Mouse (Mus musculus) CH12.LX (cell line): ENCODE results near the gene Ociad1. TPM values are rescaled to one million over a fixed set of nuclear protein-coding genes. Genes with fewer than 3 reads are reported as not detected.
A peak's percentile ranks its signal among the peaks of the same experiment; 100 is the strongest.
"Not testable (repeated sequence)": the region's sequence is repeated elsewhere in the genome, so short reads cannot be mapped to it uniquely, and the experiment has no call there.

Experiments used
- DNase-seq: peaks from one replicate; pipeline ENCODE4 v3.0.0-alpha.2; 2013; ENCODE audit errors: extremely low read depth
- H3K27ac ChIP-seq: 2 replicates; pipeline ENCODE4 v1.5.1; 2012; ENCODE audit warnings: low read depth, mild to moderate bottlenecking, control low read depth, moderate library complexity; ENCODE audit not compliant: insufficient read depth
- H3K27me3 ChIP-seq: replicated peaks from 2 replicates; pipeline ENCODE3; 2012; ENCODE audit warnings: inconsistent platforms
- H3K36me3 ChIP-seq, 2 experiments: replicated peaks in 1 of 2; 2 replicates each; pipeline versions ENCODE3 to v1.6.1; 2012; ENCODE audit warnings: inconsistent platforms in 1 of 2, low read length in 1 of 2, mild to moderate bottlenecking in 1 of 2, mixed read lengths in 1 of 2, moderate library complexity in 1 of 2; ENCODE audit not compliant: control insufficient read depth in 1 of 2, insufficient read depth in 1 of 2
- H3K4me1 ChIP-seq, 2 experiments: 2 replicates each; pipeline ENCODE4 v1.6.1; 2012; ENCODE audit warnings: inconsistent platforms in 1 of 2, moderate library complexity in 1 of 2; ENCODE audit not compliant: insufficient read depth in 2 of 2, control insufficient read depth in 1 of 2
- H3K4me2 ChIP-seq: 2 replicates; pipeline ENCODE4 v1.6.1; 2012; ENCODE audit warnings: low read depth, mild to moderate bottlenecking, control low read depth; ENCODE audit not compliant: poor library complexity, insufficient read depth, severe bottlenecking
- H3K4me3 ChIP-seq, 3 experiments: fragments of 150-350 bp in 1 of 3; sonication (generic) in 1 of 3; replicated peaks in 1 of 3; 2 replicates each; pipeline versions ENCODE3 to v1.5.1; 2011 to 2012; ENCODE audit warnings: low read depth in 2 of 3, low read length in 2 of 3, mild to moderate bottlenecking in 2 of 3, moderate library complexity in 2 of 3, control low read depth in 1 of 3, improper control_type of control experiment in 1 of 3, inconsistent platforms in 1 of 3, mixed read lengths in 1 of 3; ENCODE audit not compliant: poor library complexity in 1 of 3
- H3K79me2 ChIP-seq: replicated peaks from 2 replicates; pipeline ENCODE4 v1.6.1; 2012; ENCODE audit warnings: mild to moderate bottlenecking, moderate library complexity; ENCODE audit not compliant: control insufficient read depth, poor library complexity, insufficient read depth, severe bottlenecking; ENCODE audit errors: extremely low read depth
- H3K9ac ChIP-seq: 2 replicates; pipeline ENCODE4 v1.6.1; 2012; ENCODE audit warnings: low read depth, mild to moderate bottlenecking, control low read depth, moderate library complexity; ENCODE audit not compliant: insufficient read depth
- H3K9me3 ChIP-seq: replicated peaks from 2 replicates; pipeline ENCODE3; 2012; ENCODE audit warnings: low read length, inconsistent platforms, mixed read lengths
- BHLHE40 ChIP-seq: IDR thresholded peaks from 2 replicates; pipeline ENCODE4 v1.6.1; 2011; ENCODE audit warnings: mild to moderate bottlenecking, low read depth, low read length, improper control_type of control experiment
- CTCF ChIP-seq, 2 experiments: IDR thresholded peaks in 1 of 2; conservative IDR thresholded peaks in 1 of 2; 2 replicates each; pipeline ENCODE4 v1.5.1; 2011 to 2012; ENCODE audit warnings: low read depth in 2 of 2, low read length in 2 of 2, improper control_type of control experiment in 1 of 2, inconsistent platforms in 1 of 2, mild to moderate bottlenecking in 1 of 2, moderate library complexity in 1 of 2
- E2F4 ChIP-seq: IDR thresholded peaks from 2 replicates; pipeline ENCODE4 v1.6.1; 2011; ENCODE audit warnings: low read depth, low read length, improper control_type of control experiment; ENCODE audit not compliant: insufficient replicate concordance
- ELF1 ChIP-seq: IDR thresholded peaks from 2 replicates; pipeline ENCODE4 v1.6.1; 2014; ENCODE audit warnings: low read depth, mild to moderate bottlenecking, inconsistent platforms, low read length, improper control_type of control experiment
- EP300 ChIP-seq: IDR thresholded peaks from 2 replicates; pipeline ENCODE4 v1.6.1; 2011; ENCODE audit warnings: low read length, improper control_type of control experiment
- ETS1 ChIP-seq: conservative IDR thresholded peaks from 2 replicates; pipeline ENCODE4 v1.6.1; 2012; ENCODE audit warnings: low read depth, mild to moderate bottlenecking, inconsistent platforms, low read length, improper control_type of control experiment, moderate library complexity
- GABPA ChIP-seq: IDR thresholded peaks from 2 replicates; pipeline ENCODE4 v1.6.1; 2012; ENCODE audit warnings: low read depth, low read length, improper control_type of control experiment, inconsistent platforms; ENCODE audit not compliant: insufficient replicate concordance
- HCFC1 ChIP-seq: IDR thresholded peaks from 2 replicates; pipeline ENCODE4 v1.6.1; 2012; ENCODE audit warnings: low read depth, mild to moderate bottlenecking, inconsistent platforms, low read length, improper control_type of control experiment
- KAT2A ChIP-seq: IDR thresholded peaks from 2 replicates; pipeline ENCODE4 v1.6.1; 2012; ENCODE audit warnings: low read length, improper control_type of control experiment, inconsistent platforms; ENCODE audit not compliant: insufficient replicate concordance
- MAFK ChIP-seq: IDR thresholded peaks from 2 replicates; pipeline ENCODE4 v1.6.1; 2011; ENCODE audit warnings: low read length, improper control_type of control experiment; ENCODE audit not compliant: insufficient replicate concordance
- MEF2A ChIP-seq: IDR thresholded peaks from 2 replicates; pipeline ENCODE4 v1.6.1; 2014; ENCODE audit warnings: low read depth, mild to moderate bottlenecking, inconsistent platforms, low read length, improper control_type of control experiment, borderline replicate concordance
- MXI1 ChIP-seq: IDR thresholded peaks from 2 replicates; pipeline ENCODE4 v1.6.1; 2011; ENCODE audit warnings: mild to moderate bottlenecking, low read depth, low read length, improper control_type of control experiment
- MYC ChIP-seq: IDR thresholded peaks from 2 replicates; pipeline ENCODE4 v1.6.1; 2011; ENCODE audit warnings: low read depth, mild to moderate bottlenecking, improper control_type of control experiment, low read length
- PAX5 ChIP-seq: IDR thresholded peaks from 2 replicates; pipeline ENCODE4 v1.6.1; 2012; ENCODE audit warnings: low read length, inconsistent platforms, mixed read lengths
- POLR2AphosphoS2 ChIP-seq: IDR thresholded peaks from 2 replicates; pipeline ENCODE4 v1.6.1; 2011; ENCODE audit warnings: low read depth, low read length, improper control_type of control experiment
- RAD21 ChIP-seq: IDR thresholded peaks from 2 replicates; pipeline ENCODE4 v1.6.1; 2011; ENCODE audit warnings: low read depth, mild to moderate bottlenecking, low read length, improper control_type of control experiment, moderate library complexity
- TCF12 ChIP-seq: IDR thresholded peaks from 2 replicates; pipeline ENCODE4 v1.6.1; 2014; ENCODE audit warnings: low read depth, mild to moderate bottlenecking, inconsistent platforms, low read length, improper control_type of control experiment
- USF1 ChIP-seq: IDR thresholded peaks from 2 replicates; pipeline ENCODE4 v1.6.1; 2014; ENCODE audit warnings: low read depth, mild to moderate bottlenecking, inconsistent platforms, low read length, improper control_type of control experiment
- USF2 ChIP-seq: conservative IDR thresholded peaks from 2 replicates; pipeline ENCODE4 v1.6.1; 2011; ENCODE audit warnings: low read depth, low read length, improper control_type of control experiment
- dilution Hi-C: fragments of 300-500 bp; cut with MboI; formaldehyde crosslinking; loops from 2 replicates; pipeline ENCODE4 v1.14.3; 2020; ENCODE audit warnings: low sequenced_read_pairs; ENCODE audit not compliant: extremely low pct_unique_long_range_greater_than_20kb, extremely low pct_ligation_motif_present
- in situ Hi-C: fragments of 300-500 bp; cut with MboI; formaldehyde crosslinking; loops from 3 replicates; pipeline ENCODE4 v1.14.3; 2019; ENCODE audit warnings: low sequenced_read_pairs, low pct_ligation_motif_present, low pct_unique_long_range_greater_than_20kb, mixed read lengths
- polyA plus RNA-seq: library from polyadenylated mRNA; unstranded; fragments of >175 nt; gene quantifications from 2 replicates; pipeline ENCODE4 v1.2.1, GENCODE M21; 2012; ENCODE audit warnings: low read depth; ENCODE audit not compliant: insufficient read length
- total RNA-seq, 2 experiments: library from RNA; depleted of rRNA; stranded (reverse); fragments of 300-350 nt in 1 of 2; fragments of >200 nt in 1 of 2; gene quantifications; 2 replicates each; pipeline ENCODE4 v1.2.3; 2012 to 2014

The Ociad1 gene
- total and polyA plus RNA-seq, 3 experiments, result 153 to 329 (median 292) TPM

- H3K4me3 ChIP-seq, H3K79me2 ChIP-seq, H3K27me3 ChIP-seq, H3K9me3 ChIP-seq, DNase-seq, H3K27ac ChIP-seq, in situ Hi-C loops, dilution Hi-C loops, H3K4me2 ChIP-seq, H3K9ac ChIP-seq: not testable (repeated sequence)
- peaks cover 5 to 18% of the 10 kb centered on the region in 2 experiments for H3K36me3 ChIP-seq
- peaks cover 8 to 25% of the 10 kb centered on the region in 2 experiments for H3K4me1 ChIP-seq
- TF ChIP-seq CTCF (conservative IDR thresholded peaks at IDR 0.05 in 1 of 2, IDR thresholded peaks at IDR 0.05 in 1 of 2; ENCODE audit: low read depth in 2 of 2, low read length in 2 of 2), result peak in 1 of 2 experiments; percentile 22; a peak in 2 of 4 replicates
Measured at GRCm38 (mm10) chr5:73322684-73323083, 30.1 kb downstream of the Ociad1 start.

- peaks cover 8 to 25% of the 10 kb centered on the region in 2 experiments for H3K4me1 ChIP-seq
- H3K27me3 ChIP-seq, result no peaks in the 10 kb centered on the region
- H3K27ac ChIP-seq, result no peak overlapping the region
- H3K36me3 ChIP-seq, result peaks cover 3 to 14% of the 10 kb centered on the region in 2 experiments
- no peak overlapping the region for H3K4me2 ChIP-seq
- no peak overlapping the region for H3K9ac ChIP-seq
- TF ChIP-seq KAT2A (no peak), MYC (no peak), E2F4 (no peak), CTCF (conservative IDR thresholded peaks at IDR 0.05 in 1 of 2, IDR thresholded peaks at IDR 0.05 in 1 of 2; ENCODE audit: low read depth in 2 of 2, low read length in 2 of 2) (no peak), USF1 (no peak), MXI1 (no peak), USF2 (no peak), POLR2AphosphoS2 (no peak), TCF12 (no peak), ELF1 (no peak), HCFC1 (no peak), RAD21 (no peak), ETS1 (no peak), EP300 (no peak), MAFK (no peak), MEF2A (no peak), PAX5 (no peak), BHLHE40 (no peak), GABPA (no peak)
- dilution Hi-C loops (no loop called here), in situ Hi-C loops (no loop called here)
- H3K4me3 ChIP-seq, result no peak overlapping the region
- DNase-seq, result no peak
- H3K79me2 ChIP-seq, result no peaks in the 10 kb centered on the region
- H3K9me3 ChIP-seq, result no peaks in the 10 kb centered on the region
Measured at GRCm38 (mm10) chr5:73323602-73324001, 31.0 kb downstream of the Ociad1 start.
